Comparison of ENCODE assay signal across 9 mouse cellular contexts in the genomic region with DNA sequence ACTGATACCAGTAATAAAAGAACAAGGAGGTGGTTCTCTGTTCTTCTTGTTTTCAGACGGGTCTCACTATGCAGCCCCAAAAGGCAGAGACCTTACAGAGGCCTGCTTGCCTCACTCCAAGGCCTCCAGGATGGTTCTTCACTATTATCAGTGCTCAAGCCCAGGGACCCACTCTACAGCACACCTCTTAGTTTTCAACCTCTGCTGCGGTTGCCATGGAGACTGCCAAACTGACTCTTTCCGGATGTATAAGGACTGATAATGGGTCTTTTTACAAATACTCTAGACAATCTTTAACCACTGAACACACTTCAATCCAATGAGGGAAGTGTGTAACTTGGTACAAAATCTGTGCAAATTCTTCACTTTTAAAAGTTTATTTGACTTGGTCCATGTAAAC. TPM values are rescaled to one million over a fixed set of nuclear protein-coding genes. Genes with fewer than 3 reads are reported as not detected.
DNase-seq lines count a peak whose midpoint lies in the region; ATAC-seq and TF ChIP-seq lines count a peak whose summit lies in the region.
"Had no signal": no experiment of that assay in that cellular context is flagged by ENCODE, and none has a peak within 500 bp of the region (broad histone marks: within the 10 kb centered on the region; RNA-seq: fewer than 3 reads in every experiment).

No protein-coding gene starts in this region.

- no peaks in the 10 kb centered on the region for H3K36me3 ChIP-seq in heart, embryonic 15.5 days
- H3K36me3 ChIP-seq in heart, adult 2 months (ENCODE audit: control insufficient read depth, insufficient read depth, low read length): peaks cover 3% of the 10 kb centered on the region
- H3K36me3 ChIP-seq in hindbrain, embryonic 12.5 days: no peaks in the 10 kb centered on the region
- H3K36me3 ChIP-seq in midbrain, embryonic 11.5 days (ENCODE audit: control insufficient read depth, insufficient read depth, low read length): no peaks in the 10 kb centered on the region

- H3K4me3 ChIP-seq in heart, embryonic 15.5 days: peak overlapping the region; percentile 76; the same call in 1 of the 2 replicates
- H3K4me3 ChIP-seq in heart, adult 2 months: no peak overlapping the region
- peak overlapping the region; percentile 86 for H3K4me3 ChIP-seq in hindbrain, embryonic 12.5 days
- H3K4me3 ChIP-seq in midbrain, embryonic 11.5 days (ENCODE audit: low read depth, low read length): peak overlapping the region; percentile 9; the same call in 1 of the 2 replicates

- H3K27me3 ChIP-seq in heart, embryonic 15.5 days: no peaks in the 10 kb centered on the region
- no peaks in the 10 kb centered on the region for H3K27me3 ChIP-seq in heart, adult 2 months (ENCODE audit: control insufficient read depth, insufficient read depth, low read length)
- no peaks in the 10 kb centered on the region for H3K27me3 ChIP-seq in hindbrain, embryonic 12.5 days
- no peaks in the 10 kb centered on the region for H3K27me3 ChIP-seq in midbrain, embryonic 11.5 days (ENCODE audit: control insufficient read depth, insufficient read depth, low read length)

- H3K9me3 ChIP-seq in heart, embryonic 15.5 days (replicated peaks): no peaks in the 10 kb centered on the region
- no peaks in the 10 kb centered on the region for H3K9me3 ChIP-seq in hindbrain, embryonic 12.5 days (replicated peaks)
- H3K9me3 ChIP-seq in midbrain, embryonic 11.5 days (ENCODE audit: control insufficient read depth, low read length): no peaks in the 10 kb centered on the region

- TF ChIP-seq POLR2A in heart, adult 2 months (IDR thresholded peaks at IDR 0.05; ENCODE audit: insufficient read depth, low read depth, low read length): no peak

- peak overlapping the region; percentile 82 for H3K4me2 ChIP-seq in heart, embryonic 15.5 days
- peak overlapping the region; percentile 76 for H3K4me2 ChIP-seq in hindbrain, embryonic 12.5 days (replicated peaks)
- H3K4me2 ChIP-seq in midbrain, embryonic 11.5 days: peak overlapping the region; percentile 59

- ATAC-seq in heart, embryonic 15.5 days (replicated peaks; ENCODE audit: insufficient number of reproducible peaks, insufficient read depth, low FRiP score, low read depth): no peak
- no peak for ATAC-seq in hindbrain, embryonic 12.5 days (ENCODE audit: low FRiP score)
- ATAC-seq in midbrain, embryonic 11.5 days (ENCODE audit: low FRiP score): no peak
- no peak for ATAC-seq in frontal cortex, adult (ENCODE audit: low TSS enrichment)

- no peak for TF ChIP-seq CTCF in heart, adult 2 months (IDR thresholded peaks at IDR 0.05)

- no peak for DNase-seq in heart, adult 2 months
- peak; percentile 22 for DNase-seq in T-cell, adult 2 months (ENCODE audit: low spot score)
- no peak for DNase-seq in midbrain, embryonic 11.5 days (ENCODE audit: low spot score, missing footprints)
- DNase-seq in layer of hippocampus, adult 9-10 months (ENCODE audit: low spot score): no peak
- DNase-seq in ovary, adult 18-20 months (ENCODE audit: low spot score): no peak
- DNase-seq: kidney, adult 11 months had no signal

- 33% methylated on average over 3 of the region's 3 CpGs for WGBS in heart, embryonic 15.5 days
- WGBS in heart, adult 2 months: 36% methylated on average over 3 of the region's 3 CpGs
- 40% methylated on average over 3 of the region's 3 CpGs for WGBS in hindbrain, embryonic 12.5 days
- 50% methylated on average over 3 of the region's 3 CpGs for WGBS in midbrain, embryonic 11.5 days

- no peak for TF ChIP-seq EP300 in heart, adult 2 months (IDR thresholded peaks at IDR 0.05; ENCODE audit: insufficient read depth, low read depth, low read length)

- H3K79me2 ChIP-seq in heart, adult 2 months (replicated peaks; ENCODE audit: control insufficient read depth, insufficient read depth, low read length): peaks cover 3% of the 10 kb centered on the region

- no peak overlapping the region for H3K9ac ChIP-seq in heart, embryonic 15.5 days
- no peak overlapping the region for H3K9ac ChIP-seq in heart, adult 2 months (ENCODE audit: low read depth, low read length)
- no peak overlapping the region for H3K9ac ChIP-seq in hindbrain, embryonic 12.5 days
- H3K9ac ChIP-seq in midbrain, embryonic 11.5 days (ENCODE audit: low read length): 0 out of 2 replicates have a peak overlapping the region, but pooled peaks have one; percentile 31

- peaks cover 31% of the 10 kb centered on the region for H3K4me1 ChIP-seq in heart, embryonic 15.5 days (replicated peaks)
- H3K4me1 ChIP-seq in heart, adult 2 months (ENCODE audit: control insufficient read depth, insufficient read depth, low read length): peaks cover under 1% of the 10 kb centered on the region
- peaks cover 18% of the 10 kb centered on the region for H3K4me1 ChIP-seq in hindbrain, embryonic 12.5 days
- peaks cover 9% of the 10 kb centered on the region for H3K4me1 ChIP-seq in midbrain, embryonic 11.5 days (ENCODE audit: control insufficient read depth, insufficient read depth, low read length)

- intact Hi-C loops in heart, adult 2 months (cut with DNase I): loop anchor here (5.0 kb wide), 4 partner anchors 133 to 662 kb away; a partner anchor contains a TSS

- H3K27ac ChIP-seq in heart, embryonic 15.5 days: no peak overlapping the region
- H3K27ac ChIP-seq in heart, adult 2 months: no peak overlapping the region
- H3K27ac ChIP-seq in hindbrain, embryonic 12.5 days: no peak overlapping the region
- no peak overlapping the region for H3K27ac ChIP-seq in midbrain, embryonic 11.5 days (ENCODE audit: low read depth, low read length)

RNA-seq across cellular contexts. Expression of a gene that starts 2.1 kb away (rescaled TPM):
- polyA plus RNA-seq in heart, embryonic 15.5 days (2015; fragmentation: Nextera tagmentation; extraction: Ambion mirVana): 44.9 and 45.2 TPM in 2 replicates
- 10 to 100 TPM; 28.7 to 34.5 TPM for total RNA-seq in heart, adult 2 months (2021)
- polyA plus RNA-seq in heart, adult 2 months (2012; rRNA removed): 12.2 and 17.0 TPM in 2 replicates
- polyA plus RNA-seq in hindbrain, embryonic 12.5 days (2016; fragmentation: Nextera tagmentation; extraction: Ambion mirVana): 43.7 and 46.1 TPM in 2 replicates
- polyA plus RNA-seq in midbrain, embryonic 11.5 days (2014; fragmentation: Nextera tagmentation; extraction: Ambion mirVana): 27.6 and 27.7 TPM in 2 replicates
